Mouse (Mus musculus) A20 (cell line): ENCODE results near the gene Gas2l2.
A peak's percentile ranks its signal among the peaks of the same experiment; 100 is the strongest.

Experiments
- DNase-seq: peaks from one replicate; pipeline ENCODE4 v3.0.0-alpha.2; 2011; ENCODE audit warnings: low read depth, low spot score

Gene Gas2l2

GRCm38 (mm10) chr11:83429355-83429754 lies at the start of gene Gas2l2:
Gas2l2 (minus strand) TSS chr11:83429455.
- no peak for DNase-seq

DNA sequence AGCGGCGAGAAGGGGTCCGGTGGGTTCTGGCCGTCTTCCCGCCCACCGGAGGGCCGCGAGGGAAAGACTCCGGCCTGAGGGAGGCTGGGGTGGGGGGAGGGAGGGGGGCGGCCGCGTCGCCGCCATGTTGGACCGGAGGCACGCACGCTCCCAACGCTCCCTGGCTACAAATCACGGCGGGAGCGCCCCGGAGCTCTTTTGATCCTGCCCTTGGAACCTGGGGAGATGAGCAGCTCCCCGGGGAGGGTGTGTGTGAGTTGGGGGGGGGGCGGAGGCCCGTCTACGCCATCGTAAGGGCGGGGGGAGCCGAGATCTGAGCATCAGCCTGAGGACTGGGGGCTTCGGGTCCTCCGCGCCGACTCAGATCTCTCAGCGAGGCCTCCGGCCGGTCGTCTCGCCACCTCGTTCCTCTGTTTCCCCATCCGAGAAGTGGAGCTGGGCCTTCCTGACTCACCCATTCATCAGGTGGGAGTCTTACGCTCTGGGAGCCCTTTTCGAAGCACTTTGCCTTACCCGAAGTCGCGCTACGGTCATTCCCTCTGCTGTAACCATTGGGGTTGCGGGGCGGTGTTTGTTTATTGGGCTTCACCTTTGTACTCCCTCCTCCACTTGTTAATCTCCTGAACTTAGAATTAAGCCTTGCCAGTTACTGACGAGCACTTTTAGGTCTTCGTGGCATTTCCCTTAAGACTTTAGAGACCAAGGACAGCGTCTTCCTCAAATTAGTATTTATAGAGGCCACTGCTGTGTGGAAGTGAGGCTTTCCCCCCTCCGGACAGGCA lies 44.2 kb upstream of the Gas2l2 start:
- DNase-seq = no peak

GRCm38 (mm10) chr11:83472324-83473234 lies 43.3 kb upstream of the Gas2l2 start, which contains the start of gene Taf15:
Taf15 (plus strand) TSS chr11:83473086.
- peak; percentile 99 for DNase-seq

GRCm38 (mm10) chr11:83471766-83472165 lies 42.5 kb upstream of the Gas2l2 start:
- peak; percentile 50 for DNase-seq

DNA sequence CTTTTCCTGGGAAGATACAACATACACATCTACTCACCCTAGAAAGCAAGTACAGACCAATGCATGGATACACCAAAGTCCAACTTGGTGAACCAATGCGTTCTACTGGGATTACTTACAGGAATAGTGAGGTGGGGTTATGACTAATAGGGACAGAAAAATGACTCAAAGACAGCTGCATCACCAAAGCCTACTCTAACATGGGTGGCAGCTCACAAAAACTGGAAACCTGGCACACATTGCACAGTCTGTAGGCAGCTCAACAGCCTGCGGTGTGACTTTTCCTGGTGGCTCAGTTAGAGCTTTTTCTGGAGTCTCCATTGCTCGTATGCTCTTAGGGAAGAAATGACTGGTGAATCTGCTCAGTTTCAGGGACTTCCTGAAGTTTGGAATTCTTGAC lies 39.5 kb upstream of the Gas2l2 start:
- no peak for DNase-seq

DNA sequence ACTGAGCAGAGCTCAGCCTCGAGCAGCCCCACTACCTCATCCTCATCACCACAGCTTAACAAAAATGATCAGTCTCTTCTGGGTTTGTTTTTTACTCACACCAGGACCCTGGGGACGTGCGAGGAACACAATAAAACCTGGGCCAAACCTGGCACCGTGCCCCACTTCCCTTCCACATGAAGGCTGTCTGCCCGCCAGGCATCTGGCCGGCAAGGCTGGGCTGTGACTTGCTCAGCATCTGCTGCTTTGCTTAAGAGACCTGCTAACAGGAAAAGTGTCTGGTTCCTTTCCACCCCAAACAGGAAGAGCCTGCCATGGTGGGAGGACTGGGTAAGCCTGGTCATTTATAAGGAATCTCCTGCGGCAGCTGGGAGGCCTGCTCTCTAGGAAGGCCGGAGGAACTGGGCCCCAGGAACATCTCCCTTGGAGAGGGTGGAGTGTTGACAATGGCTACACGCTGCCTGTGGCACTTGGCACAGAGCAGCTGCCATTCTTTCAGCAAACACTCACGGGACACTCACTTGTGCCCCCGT lies 37.9 kb upstream of the Gas2l2 start:
- DNase-seq = no peak

GRCm38 (mm10) chr11:83465976-83466375 lies 36.7 kb upstream of the Gas2l2 start:
- DNase-seq = no peak

GRCm38 (mm10) chr11:83462711-83463244 lies 33.5 kb upstream of the Gas2l2 start, which contains the start of gene Mmp28:
Mmp28 (minus strand) TSS chr11:83463071.
- peak; percentile 51 for DNase-seq

- no peak for DNase-seq
These were observed 32.3 kb upstream of the Gas2l2 start for GRCm38 (mm10) chr11:83461462-83462027.

- no peak for DNase-seq
These were observed 28.8 kb upstream of the Gas2l2 start for GRCm38 (mm10) chr11:83457912-83458601.

- no peak for DNase-seq
These were observed 28.0 kb upstream of the Gas2l2 start for GRCm38 (mm10) chr11:83457257-83457656.

GRCm38 (mm10) chr11:83455608-83456007 lies 26.4 kb upstream of the Gas2l2 start:
- DNase-seq = no peak

- no peak for DNase-seq
These were observed 25.3 kb upstream of the Gas2l2 start for GRCm38 (mm10) chr11:83454548-83454947.

GRCm38 (mm10) chr11:83451281-83451680 lies 22.0 kb upstream of the Gas2l2 start:
- DNase-seq = no peak

- DNase-seq = no peak
These were observed 21.3 kb upstream of the Gas2l2 start for GRCm38 (mm10) chr11:83450550-83450949.

DNA sequence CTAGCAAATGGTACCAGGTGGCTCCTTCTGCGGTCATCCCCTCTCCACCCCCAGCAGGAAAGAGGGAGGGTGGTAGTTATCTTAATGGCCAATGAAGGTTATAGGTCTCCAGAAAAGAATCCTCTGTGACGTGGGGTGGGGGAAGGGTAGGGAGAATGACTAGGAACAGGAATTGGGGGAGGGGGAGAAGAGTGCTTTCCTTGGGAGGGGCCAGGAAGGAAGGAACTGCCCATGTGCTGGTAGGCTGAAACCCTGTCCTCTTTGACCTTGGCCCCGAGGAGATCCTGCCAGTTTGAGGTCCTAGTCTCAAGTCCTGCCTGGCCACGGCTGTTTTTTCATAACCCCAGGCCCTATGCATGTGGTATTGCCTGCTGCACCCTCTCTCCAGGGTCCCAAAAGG lies 20.0 kb upstream of the Gas2l2 start:
- DNase-seq = no peak

- no peak for DNase-seq
These were observed 19.6 kb upstream of the Gas2l2 start for GRCm38 (mm10) chr11:83448927-83449236.

- no peak for DNase-seq
These were observed 19.0 kb upstream of the Gas2l2 start for GRCm38 (mm10) chr11:83448021-83448926.

GRCm38 (mm10) chr11:83447612-83448011 lies 18.4 kb upstream of the Gas2l2 start:
- no peak for DNase-seq

DNA sequence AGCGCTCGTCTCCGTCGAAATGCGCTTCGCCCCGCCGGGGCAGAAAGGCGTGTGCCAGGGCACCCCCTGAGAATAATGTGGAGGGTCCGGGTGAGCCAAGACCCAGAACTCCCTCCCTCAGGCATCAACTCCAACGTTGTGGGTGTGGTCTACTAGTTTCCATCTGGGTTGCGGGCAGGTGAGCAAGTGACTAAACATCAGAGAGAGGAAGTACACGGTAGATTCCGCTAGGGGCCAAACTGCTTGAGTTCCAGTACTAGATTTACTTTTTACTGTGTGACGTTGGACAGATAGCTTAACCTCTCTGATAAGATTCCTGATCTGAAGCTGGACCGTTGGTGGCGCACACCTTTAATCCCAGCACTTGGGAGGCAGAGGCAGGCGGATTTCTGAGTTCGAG lies 15.7 kb upstream of the Gas2l2 start:
- DNase-seq = no peak
